Mouse (Mus musculus) ovary, adult 18-20 months (tissue): Measurements from ENCODE around the gene Anks1.

Experiments
- DNase-seq: peaks from one replicate; pipeline ENCODE4 v3.0.0; 2022; ENCODE audit warnings: low spot score, mixed read lengths

Gene Anks1

GRCm38 (mm10) chr17:28021911-28022310 lies 112.8 kb downstream of the Anks1 start:
- DNase-seq: no peak

- DNase-seq: no peak
Measured at GRCm38 (mm10) chr17:28022854-28023655, 113.9 kb downstream of the Anks1 start.

- peak; percentile 37 for DNase-seq
Measured at GRCm38 (mm10) chr17:28025541-28025961, 116.4 kb downstream of the Anks1 start.

- DNase-seq: peak; percentile 75
Measured at GRCm38 (mm10) chr17:28026111-28026872, 117.2 kb downstream of the Anks1 start.

GRCm38 (mm10) chr17:28027197-28027596 lies 118.1 kb downstream of the Anks1 start:
- no peak for DNase-seq

- DNase-seq: no peak
Measured at GRCm38 (mm10) chr17:28028236-28028635, 119.1 kb downstream of the Anks1 start.

GRCm38 (mm10) chr17:28029308-28029707 lies 120.2 kb downstream of the Anks1 start:
- no peak for DNase-seq

- DNase-seq: no peak
Measured at GRCm38 (mm10) chr17:28030446-28030845, 121.3 kb downstream of the Anks1 start.

- DNase-seq: no peak
Measured at GRCm38 (mm10) chr17:28031281-28031941, 122.3 kb downstream of the Anks1 start.

GRCm38 (mm10) chr17:28032219-28032618 lies 123.1 kb downstream of the Anks1 start:
- DNase-seq: no peak

- DNase-seq: no peak
Measured at GRCm38 (mm10) chr17:28033046-28033580, 124.0 kb downstream of the Anks1 start.

GRCm38 (mm10) chr17:28034986-28035385 lies 125.9 kb downstream of the Anks1 start:
- no peak for DNase-seq

GRCm38 (mm10) chr17:28036813-28037756 lies 128.0 kb downstream of the Anks1 start:
- DNase-seq: no peak

- no peak for DNase-seq
Measured at GRCm38 (mm10) chr17:28040620-28041019, 131.5 kb downstream of the Anks1 start.

- no peak for DNase-seq
Measured at GRCm38 (mm10) chr17:28041298-28041697, 132.2 kb downstream of the Anks1 start.

- DNase-seq: no peak
Measured at GRCm38 (mm10) chr17:28042299-28042771, 133.2 kb downstream of the Anks1 start.

GRCm38 (mm10) chr17:28047017-28047416 lies 137.9 kb downstream of the Anks1 start:
- no peak for DNase-seq

GRCm38 (mm10) chr17:28047520-28047919 lies 138.4 kb downstream of the Anks1 start:
- no peak for DNase-seq

- no peak for DNase-seq
Measured at GRCm38 (mm10) chr17:28048425-28048824, 139.3 kb downstream of the Anks1 start.

- DNase-seq: no peak
Measured at GRCm38 (mm10) chr17:28050210-28050609, 141.1 kb downstream of the Anks1 start.

- no peak for DNase-seq
Measured at GRCm38 (mm10) chr17:28052293-28052863, 143.3 kb downstream of the Anks1 start.
